Mouse (Mus musculus): ENCODE measurements at regions not wholly inside any gene's neighbourhood (a gene's known extent, or its start where the extent isn't known, plus 50 kb on each side); places are given as distances from the start of the nearest gene placed in this dataset.

DNA sequence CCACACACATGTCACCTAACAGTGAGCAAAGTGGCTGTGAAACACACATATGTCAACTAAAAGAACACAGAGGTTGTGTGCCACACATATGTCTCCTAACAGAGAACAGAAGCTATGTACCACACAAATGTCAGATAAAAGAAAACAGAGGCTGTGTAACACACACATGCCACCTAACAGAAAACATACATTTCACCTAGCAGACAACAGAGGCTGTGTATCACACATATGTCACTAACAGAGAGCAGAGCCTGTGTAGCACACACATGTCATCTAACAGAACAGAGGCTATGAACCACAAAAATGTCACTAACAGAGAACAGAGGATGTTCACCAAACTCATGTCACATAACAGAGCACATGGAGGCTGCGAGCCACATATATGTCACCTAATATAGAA is 103.6 kb upstream of the Thrb start:
- no peak for TF ChIP-seq POLR2A (IDR thresholded peaks at IDR 0.05; ENCODE audit: insufficient read depth, low read depth, low read length)
- no peak for TF ChIP-seq CTCF (IDR thresholded peaks at IDR 0.05; ENCODE audit: insufficient read depth, low read depth, low read length)
